8 mouse cellular contexts compared by ENCODE assay signal in genomic region chr3:69118827-69119226, GRCm38 (mm10). TPM values are rescaled to one million over a fixed set of nuclear protein-coding genes. Genes with fewer than 3 reads are reported as not detected.
DNase-seq lines count a peak whose midpoint lies in the region; ATAC-seq and TF ChIP-seq lines count a peak whose summit lies in the region.

No protein-coding gene starts in this region.

- no peak overlapping the region for H3K4me3 ChIP-seq in left cerebral cortex, adult 2 months

- ATAC-seq in megakaryocyte progenitor cell, adult 5-6 weeks (replicated peaks; ENCODE audit: poor library complexity): peak; percentile 67
- no peak for ATAC-seq in activated CD4-positive, CD25-positive, alpha-beta regulatory T cell, adult 4 months

- TF ChIP-seq CTCF in left cerebral cortex, adult 2 months (IDR thresholded peaks at IDR 0.05): no peak; the same call in 1 of the 2 replicates

- DNase-seq in adrenal gland, adult (ENCODE audit: inconsistent age in 2 of 2, low spot score in 1 of 2): peak; percentile 53 to 85
- DNase-seq in adrenal gland, postnatal 4 days (ENCODE audit: low spot score in 2 of 2): no peak
- DNase-seq in left cerebral cortex, postnatal 4 days: peak; percentile 15
- no peak for DNase-seq in left cerebral cortex, adult 2 months (ENCODE audit: extremely low spot score in 1 of 2, low spot score in 2 of 2)
- peak; percentile 22 for DNase-seq in cerebellum, adult 9-11 months
- no peak for DNase-seq in lung, adult 18-20 months

- H3K27ac ChIP-seq in left cerebral cortex, adult 2 months: no peak overlapping the region

- intact Hi-C loops in left cerebral cortex, postnatal 4 days (cut with DNase I): no loop called here
- intact Hi-C loops in left cerebral cortex, adult 2 months (cut with DNase I): no loop called here

RNA-seq across cellular contexts. Expression of gene Kpna4, which starts 8.1 kb away (rescaled TPM):
- 10 to 100 TPM; 50.0 to 54.8 TPM for total RNA-seq in adrenal gland, postnatal 4 days (2021)
- total RNA-seq in left cerebral cortex, postnatal 4 days (2021): 100 to 1,000 TPM in 1 of 2 experiments, 10 to 100 TPM in 1; 85.8 to 101 TPM
- 10 to 100 TPM; 66.2 to 72.9 TPM for total RNA-seq in left cerebral cortex, adult 2 months (2021)
- total RNA-seq in megakaryocyte progenitor cell, adult 5-6 weeks (2015): 74.0 and 86.1 TPM in 2 replicates
- total RNA-seq in megakaryocyte progenitor cell, adult 5-6 weeks (2017): 51.8 and 58.9 TPM in 2 replicates
- 10 to 100 TPM; 27.2 to 36.5 TPM for polyA plus RNA-seq in activated CD4-positive, CD25-positive, alpha-beta regulatory T cell, adult 4 months (2017; shearing (Covaris generic))

Comparison
In these comparisons a context has a peak if more than half of its experiments do, and no peak if none do; other contexts are left out.
1. DNase-seq: peak in adrenal gland, adult (2 of 2), left cerebral cortex, postnatal 4 days (single experiment) and cerebellum, adult 9-11 months (single experiment); none in adrenal gland, postnatal 4 days (0 of 2), left cerebral cortex, adult 2 months (0 of 2) and lung, adult 18-20 months (0 of 2).